Mouse (Mus musculus) large intestine, adult 2 months (tissue): ENCODE results near the gene Gm5741. TPM values are rescaled to one million over a fixed set of nuclear protein-coding genes. Genes with fewer than 3 reads are reported as not detected.

Experiments
- DNase-seq: peaks from one replicate; pipeline ENCODE4 v3.0.0-alpha.2; 2012; ENCODE audit warnings: low read depth, low spot score
- WGBS: fragments of 180-500 bp; shearing (Covaris S2); methylation state at CpG from one replicate; pipeline ENCODE4 v1.1.7; 2018; 5-methylcytosine and 5-hydroxymethylcytosine counted together
- polyA plus RNA-seq: library from polyadenylated mRNA; depleted of rRNA; stranded (reverse); fragments of >200 nt; gene quantifications from 2 replicates; pipeline ENCODE4 v1.2.3, GENCODE M21; 2012

The Gm5741 gene
- polyA plus RNA-seq, 1 experiment = 0.73 TPM

DNA sequence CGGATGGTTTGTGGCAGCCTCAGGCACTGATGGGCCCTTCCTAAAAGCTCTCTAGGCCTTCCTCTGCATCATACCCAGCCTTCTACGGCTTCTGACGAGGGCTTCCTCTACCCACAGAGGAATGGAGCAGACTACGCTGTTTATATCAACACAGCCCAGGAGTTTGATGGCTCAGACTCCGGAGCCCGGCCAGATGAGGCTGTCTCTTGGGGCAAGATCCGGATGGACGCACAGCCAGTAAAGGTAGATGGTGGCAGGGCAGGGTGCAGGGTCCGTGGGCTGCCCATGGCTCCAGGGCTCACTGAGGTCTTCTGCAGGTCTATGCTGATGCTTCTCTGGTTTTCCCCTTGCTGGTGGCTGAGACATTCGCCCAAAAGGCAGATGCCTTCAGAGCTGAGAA lies 6.8 kb upstream of the Gm5741 start:
- no peak for DNase-seq

DNA sequence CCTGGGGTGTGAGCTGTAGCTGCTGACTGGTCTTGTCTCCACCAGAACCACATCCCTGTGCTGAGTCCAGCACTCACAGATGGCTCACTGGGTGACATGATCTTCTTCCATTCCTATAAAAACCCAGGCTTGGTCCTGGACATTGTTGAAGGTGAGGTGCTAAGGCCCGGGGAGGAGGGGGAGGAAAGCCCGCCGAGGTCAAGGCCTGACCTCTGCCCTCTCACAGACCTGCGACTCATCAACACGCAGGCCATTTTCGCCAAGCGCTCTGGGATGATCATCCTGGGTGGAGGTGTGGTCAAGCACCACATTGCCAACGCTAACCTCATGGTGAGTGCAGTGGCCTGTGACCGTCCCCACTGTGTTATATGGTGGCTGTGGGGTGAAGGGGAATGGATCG lies 6.4 kb upstream of the Gm5741 start:
- WGBS = 75% methylated on average over 10 of the region's 10 CpGs
- no peak for DNase-seq

More for the DNA sequence above, 6.8 kb upstream of the Gm5741 start:
- WGBS = 91% methylated on average over 10 of the region's 10 CpGs

DNA sequence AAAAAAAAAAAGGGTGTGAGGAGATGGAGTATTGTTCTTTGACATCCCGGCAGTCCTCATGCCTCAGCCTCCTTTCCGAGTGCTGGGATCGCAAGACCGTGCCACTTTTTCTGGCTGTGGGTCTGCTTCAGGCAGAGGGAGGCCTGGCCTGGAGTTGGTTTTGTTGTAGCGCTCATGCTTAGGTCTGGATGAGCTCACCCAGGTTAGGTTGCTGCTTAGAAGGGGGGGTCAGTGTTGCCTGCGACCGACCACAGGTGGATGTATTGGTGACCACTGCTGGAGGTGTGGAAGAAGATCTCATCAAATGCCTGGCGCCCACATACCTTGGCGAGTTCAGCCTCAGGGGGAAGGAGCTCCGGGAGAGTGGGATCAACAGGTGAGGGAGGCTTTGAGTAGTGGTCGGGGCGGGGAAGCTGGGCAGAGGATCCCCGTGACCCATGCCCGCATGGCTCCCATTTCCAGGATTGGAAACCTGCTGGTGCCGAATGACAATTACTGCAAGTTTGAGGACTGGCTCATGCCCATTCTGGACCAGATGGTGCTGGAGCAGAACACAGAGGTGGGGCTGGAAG lies 5.3 kb upstream of the Gm5741 start:
- DNase-seq = no peak
- 93% methylated on average over 15 of the region's 15 CpGs for WGBS

DNA sequence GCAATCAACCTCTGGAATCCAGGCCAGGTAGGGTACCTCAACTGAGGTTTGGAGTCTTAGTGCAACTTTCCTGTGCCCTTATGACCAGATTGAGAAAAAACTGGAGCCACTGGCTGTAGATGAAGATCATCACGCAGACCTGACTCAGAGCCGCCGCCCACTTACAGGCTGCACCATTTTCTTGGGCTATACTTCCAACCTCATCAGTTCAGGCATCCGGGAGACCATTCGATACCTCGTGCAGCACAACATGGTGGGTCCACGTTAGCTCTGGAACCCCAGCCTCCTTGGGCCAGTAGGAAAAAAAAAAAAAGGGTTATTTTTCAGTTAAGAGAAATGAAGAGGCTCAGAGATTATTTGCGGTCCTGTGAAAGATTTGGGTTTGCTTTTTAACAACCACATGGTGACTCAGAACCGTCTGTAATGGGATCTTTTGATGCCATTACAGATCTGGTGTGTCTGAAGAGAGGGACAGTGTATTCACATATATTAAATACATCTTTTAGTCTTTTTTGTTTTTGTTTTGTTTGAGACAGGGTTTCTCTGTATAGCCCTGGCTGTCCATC lies 4.7 kb upstream of the Gm5741 start:
- no peak for DNase-seq
- 30% methylated on average over 9 of the region's 9 CpGs for WGBS

DNA sequence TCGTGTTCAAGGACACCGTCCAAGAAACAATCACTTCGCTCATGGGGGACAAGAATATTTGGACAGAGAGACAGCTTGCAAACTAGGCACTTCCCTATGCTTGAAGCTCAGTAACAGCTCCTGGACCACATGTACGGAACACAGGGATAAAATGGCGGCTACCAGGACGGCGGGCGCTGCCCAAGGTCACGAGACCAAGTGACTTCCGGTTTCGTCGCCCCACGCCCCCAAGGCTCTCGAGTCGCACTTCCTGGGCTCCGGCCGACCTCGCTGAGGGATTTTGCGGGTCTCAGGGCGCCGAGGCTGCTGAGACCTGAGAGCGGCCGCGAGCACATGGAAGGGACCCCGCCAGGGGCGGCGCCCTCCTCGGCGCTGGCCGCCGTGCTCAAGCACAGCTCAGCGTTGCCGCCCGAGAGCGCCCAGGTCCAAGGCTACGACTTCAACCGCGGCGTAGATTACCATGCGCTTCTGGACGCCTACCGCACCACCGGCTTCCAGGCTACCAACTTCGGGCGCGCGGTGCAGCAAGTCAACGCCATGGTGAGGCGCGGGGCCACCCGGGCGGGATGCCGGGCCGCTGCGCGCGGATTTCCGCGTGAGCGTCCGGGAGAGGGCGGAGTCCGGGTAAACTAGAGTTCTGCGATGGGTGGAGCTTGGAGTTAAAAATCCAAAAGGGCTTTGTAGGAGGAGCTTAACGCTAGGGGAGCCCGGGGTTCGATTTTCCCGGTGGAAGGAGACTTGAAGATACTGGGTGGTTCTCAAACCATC lies 3.9 kb upstream of the Gm5741 start, which contains the start of gene Dhps:
Dhps (plus strand) TSS at position 244 of the 768 bp plus-strand sequence.
- peak; percentile 67 for DNase-seq
- under 1% methylated on average over 68 of the region's 68 CpGs for WGBS

DNA sequence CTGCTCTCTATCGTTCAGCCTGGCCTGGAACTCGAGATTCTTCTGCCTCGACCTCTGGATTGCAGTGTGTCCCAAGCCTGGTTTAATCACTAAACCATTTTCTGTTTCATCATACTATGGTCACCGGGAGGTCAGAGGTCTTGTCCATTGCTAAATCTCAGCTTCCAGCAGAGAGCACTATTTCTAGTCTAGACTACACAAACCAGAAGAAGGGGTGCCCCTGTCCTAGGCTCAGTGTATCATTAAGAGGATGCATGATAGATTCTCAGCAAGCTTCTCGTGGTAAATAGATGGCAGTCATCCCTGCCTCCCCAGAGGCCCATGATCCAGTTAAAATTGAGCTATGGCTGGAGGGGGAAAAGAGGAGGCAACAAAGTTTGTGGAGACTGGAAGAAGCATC lies 3.3 kb upstream of the Gm5741 start:
- DNase-seq = no peak
- WGBS = 63% methylated on average over 5 of the region's 5 CpGs

DNA sequence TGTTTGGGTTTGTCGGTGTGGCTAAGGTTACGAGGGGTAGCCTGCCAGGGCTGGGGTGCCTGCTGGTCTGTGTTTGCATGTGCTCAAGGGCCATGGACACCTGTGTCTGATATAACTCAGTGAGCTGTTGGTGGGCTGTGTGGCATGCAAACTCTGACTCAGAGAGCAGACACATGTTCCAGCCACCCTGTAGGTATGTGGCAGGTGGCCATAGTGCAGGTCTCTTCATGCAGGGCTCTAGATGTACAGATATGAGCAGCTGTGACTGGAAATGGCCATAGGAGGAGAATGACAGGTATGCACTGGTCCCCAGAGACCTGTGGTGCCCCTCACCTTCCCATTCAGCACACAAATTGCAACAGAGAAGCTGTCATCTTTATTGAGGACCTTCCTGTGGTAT lies 627 bp downstream of the Gm5741 start:
- 95% methylated on average over 2 of the region's 2 CpGs for WGBS
- no peak for DNase-seq

DNA sequence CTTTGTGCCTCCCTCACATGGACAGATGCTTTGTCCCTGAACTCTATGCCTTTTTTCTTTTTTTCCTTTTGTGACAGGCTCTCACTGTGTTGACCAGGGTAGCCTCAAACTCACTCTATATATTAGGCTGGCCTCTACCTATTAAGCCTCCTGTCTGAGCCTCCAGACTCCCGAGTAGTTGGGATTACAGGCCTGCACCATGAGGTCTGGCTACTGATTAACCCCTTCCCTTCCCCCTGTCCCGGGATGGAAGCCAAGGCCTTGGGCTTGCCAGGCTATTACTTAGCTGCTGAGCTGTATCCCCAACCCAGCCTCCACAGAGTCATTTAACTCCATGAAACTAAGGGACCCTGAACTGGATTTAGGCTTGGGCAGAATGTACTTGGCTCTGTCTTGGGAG lies 2.6 kb downstream of the Gm5741 start:
- 21% methylated on average over 2 of the region's 2 CpGs for WGBS
- DNase-seq = no peak

DNA sequence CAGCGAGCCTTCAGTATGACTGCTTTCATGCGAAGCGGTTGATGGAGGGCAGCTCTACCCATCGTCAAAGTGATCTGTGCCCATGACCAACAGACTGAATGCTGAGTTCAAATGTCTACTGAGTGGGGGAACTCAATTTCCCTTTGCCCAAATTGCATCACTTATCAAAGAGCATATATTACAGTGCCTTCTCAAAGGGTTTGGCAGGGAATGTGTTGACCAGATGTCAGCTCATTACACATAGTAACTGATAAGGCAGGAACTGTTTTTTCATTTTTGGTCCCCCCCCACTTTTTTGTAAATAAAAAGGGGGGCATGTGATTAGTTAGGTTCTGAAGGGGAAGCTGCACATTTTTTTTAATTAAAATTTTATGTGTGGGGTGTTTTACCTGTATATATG lies 5.2 kb downstream of the Gm5741 start:
- no peak for DNase-seq
- 92% methylated on average over 4 of the region's 4 CpGs for WGBS

DNA sequence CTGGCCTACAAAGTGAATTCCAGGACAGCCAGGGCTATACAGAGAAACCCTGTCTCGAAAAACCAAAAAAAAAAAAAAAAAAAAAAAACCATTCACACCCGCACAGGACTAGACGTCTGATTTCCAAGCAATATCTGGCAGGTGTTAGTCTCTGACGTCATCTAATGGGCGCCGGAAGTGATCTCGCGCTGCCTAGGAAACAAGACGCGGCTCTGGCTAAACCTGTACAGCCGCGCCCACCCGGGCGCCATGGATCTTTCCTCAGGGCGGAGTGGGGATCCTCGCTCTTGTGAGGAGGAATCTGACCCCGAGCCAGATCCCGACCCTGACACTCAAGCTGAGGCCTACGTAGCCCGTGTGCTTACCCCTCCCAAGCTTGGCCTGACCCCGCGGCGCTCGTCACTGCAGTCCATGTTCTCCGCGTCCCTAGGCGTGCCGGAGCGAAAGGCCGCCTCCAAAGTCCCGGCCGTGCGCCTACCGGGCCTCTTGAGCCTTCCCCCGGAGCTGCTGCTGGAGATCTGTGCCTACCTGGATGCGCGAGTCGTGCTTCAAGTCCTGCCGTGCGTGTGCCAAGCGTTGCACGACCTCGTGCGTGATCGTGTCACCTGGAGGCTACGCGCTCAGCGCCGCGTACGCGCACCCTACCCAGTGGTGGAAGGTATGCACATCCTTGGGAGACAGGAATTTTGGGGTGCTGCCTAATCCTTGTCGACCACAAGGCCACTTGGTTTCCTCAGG lies 7.7 kb downstream of the Gm5741 start, which contains the start of gene Fbxw9:
Fbxw9 (plus strand) TSS at position 177 of the 738 bp plus-strand sequence.
- under 1% methylated on average over 53 of the region's 53 CpGs for WGBS
- peak; percentile 84 for DNase-seq

DNA sequence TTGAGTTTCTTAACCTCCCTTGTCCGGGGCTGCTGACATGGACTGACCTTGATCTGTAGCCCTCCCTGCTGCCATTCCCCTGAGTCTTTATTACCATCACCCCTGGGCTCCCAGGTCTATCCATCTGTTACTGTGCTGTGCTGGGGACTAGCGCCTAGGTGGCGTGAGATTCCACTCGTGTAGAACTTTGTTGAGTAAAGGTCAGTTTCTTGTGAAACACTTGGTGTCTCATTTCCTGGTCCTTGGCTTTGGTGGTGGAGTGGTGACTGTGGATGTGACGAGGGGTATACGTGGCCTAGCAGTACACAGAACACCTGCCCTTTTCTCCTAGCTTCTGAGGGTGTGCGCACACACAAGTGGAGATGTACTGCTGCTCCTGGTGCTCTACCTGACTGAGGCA lies 10.4 kb downstream of the Gm5741 start:
- WGBS = 64% methylated on average over 7 of the region's 7 CpGs
- no peak for DNase-seq

DNA sequence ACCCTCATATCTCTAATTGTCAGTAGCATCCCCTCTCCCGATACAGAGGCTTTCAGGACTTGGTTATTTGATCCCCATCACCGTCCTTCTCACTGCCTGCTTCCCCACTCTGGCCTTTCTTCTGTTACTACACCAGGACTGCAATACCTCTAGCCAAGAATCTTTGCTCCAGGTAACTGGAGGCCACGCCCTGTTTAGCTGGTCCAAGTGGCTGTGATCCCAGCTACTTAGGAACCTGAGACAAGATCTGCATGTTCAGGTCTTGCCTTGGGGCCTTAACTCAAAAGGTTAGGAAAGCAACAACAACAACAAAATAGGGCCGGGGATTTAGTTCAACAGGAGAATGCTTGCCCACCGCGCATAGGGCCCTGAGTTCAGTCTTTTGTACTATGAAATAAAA lies 24.2 kb downstream of the Gm5741 start:
- DNase-seq = no peak
- WGBS = 87% methylated on average over 6 of the region's 6 CpGs

DNA sequence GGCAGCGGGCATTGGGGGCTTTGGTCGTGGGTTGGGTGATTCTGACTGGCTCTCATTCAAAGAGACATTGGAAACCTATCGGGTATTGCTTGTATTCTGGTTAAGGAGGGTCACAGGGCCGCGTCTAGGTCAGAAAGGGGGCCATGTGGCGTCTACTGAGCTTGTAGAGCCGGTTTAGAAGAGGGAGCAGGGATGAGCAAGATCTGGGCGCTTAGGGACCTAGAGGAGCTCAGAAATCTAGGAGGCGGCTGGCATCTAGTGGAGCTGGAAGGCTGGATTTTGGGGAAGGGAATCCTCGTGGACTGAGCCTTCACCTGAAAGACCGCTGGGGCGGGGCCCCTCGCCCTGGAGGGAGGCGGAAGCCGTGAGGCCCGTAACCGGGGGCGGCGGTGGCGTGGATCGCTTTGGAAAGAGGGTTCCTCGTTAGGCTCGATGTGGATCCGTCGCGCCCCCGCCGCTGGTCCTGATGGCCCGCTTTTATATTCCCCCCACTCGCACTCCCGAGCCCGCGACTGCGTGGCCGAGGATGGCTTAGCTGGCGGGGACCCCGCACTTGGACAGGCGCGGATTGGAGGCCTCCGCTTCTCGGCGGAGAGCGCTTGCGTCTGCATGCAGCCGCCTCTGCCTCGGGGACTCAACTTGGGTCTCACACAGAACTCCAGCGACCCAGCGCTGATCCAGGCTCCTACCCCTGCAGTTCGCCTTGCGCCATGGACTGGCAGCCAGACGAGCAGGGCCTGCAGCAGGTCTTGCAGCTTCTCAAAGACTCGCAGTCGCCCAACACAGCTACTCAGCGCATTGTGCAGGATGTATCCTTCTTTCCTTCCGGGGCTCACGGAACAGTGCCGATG lies 29.9 kb downstream of the Gm5741 start:
- DNase-seq = no peak
- WGBS = 1% methylated on average over 57 of the region's 57 CpGs

DNA sequence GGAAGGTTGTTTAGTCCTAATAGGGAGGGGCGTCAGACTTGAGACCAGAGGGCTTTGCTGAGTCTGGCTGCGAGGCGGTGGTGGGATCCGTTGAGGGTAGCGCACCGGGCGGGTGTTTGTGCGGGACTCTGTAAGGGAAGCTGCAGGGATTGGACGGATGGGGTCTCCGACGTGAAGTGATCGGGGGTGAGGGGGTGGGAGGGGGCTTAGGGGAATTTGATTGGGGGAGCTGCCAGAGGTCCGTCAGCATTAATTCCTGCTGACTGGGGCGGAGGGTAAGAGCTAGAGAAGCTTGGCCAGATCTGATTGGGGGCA lies 30.5 kb downstream of the Gm5741 start:
- DNase-seq = no peak
- WGBS = 1% methylated on average over 14 of the region's 14 CpGs

DNA sequence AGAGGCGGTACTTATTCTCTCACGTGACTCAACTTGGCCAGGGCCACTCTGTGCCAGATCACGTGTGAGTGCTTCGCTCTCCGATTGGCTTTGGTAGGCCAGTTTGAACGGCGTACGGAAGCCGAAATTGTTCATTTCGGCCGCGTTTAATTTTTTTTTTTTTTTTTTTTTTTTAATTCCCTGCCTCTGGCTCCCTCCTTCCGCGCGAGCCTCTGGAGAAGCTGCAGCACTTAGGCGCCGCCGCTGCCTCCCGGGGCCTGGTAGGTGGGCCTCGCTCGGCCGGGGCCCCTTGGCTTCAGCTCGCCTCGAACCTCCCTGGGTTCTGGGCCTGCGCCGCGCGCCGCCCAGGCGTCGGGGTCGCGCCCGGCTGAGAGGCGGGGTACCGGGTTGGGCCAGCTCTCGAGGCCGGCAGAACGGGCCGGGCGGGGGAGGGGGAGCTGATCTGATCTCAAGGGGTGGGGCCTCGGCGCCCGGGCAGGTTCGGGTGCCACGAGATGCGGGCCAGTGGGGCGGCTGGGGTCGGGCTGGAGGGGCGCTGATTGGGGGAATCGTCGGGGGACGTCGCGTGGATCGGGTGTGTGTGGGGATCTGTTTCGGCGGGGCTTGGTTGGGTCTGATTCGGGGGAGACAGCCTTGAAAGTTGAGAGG lies 30.9 kb downstream of the Gm5741 start, which contains the start of gene Tnpo2:
Tnpo2 (plus strand) TSS at position 198 of the 648 bp plus-strand sequence.
- peak; percentile 95 for DNase-seq
- WGBS = under 1% methylated on average over 59 of the region's 59 CpGs

DNA sequence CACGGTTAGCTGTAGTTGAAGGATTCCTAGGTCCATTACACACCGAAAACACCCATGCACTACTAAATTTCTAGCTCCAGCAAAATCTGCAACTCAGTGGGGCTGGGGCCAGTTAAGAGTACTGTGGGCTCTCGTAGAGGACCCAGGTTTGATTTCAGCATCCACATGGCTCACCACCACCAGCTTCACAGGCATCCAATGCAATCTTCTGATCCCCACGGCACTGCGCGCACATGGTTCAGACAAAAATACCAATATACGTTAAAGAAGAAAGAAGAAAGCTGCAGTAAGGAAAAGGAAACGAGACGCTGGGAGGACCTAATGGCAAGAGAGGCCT lies 31.4 kb downstream of the Gm5741 start:
- no peak for DNase-seq
- WGBS = 0% methylated on average over 9 of the region's 9 CpGs

DNA sequence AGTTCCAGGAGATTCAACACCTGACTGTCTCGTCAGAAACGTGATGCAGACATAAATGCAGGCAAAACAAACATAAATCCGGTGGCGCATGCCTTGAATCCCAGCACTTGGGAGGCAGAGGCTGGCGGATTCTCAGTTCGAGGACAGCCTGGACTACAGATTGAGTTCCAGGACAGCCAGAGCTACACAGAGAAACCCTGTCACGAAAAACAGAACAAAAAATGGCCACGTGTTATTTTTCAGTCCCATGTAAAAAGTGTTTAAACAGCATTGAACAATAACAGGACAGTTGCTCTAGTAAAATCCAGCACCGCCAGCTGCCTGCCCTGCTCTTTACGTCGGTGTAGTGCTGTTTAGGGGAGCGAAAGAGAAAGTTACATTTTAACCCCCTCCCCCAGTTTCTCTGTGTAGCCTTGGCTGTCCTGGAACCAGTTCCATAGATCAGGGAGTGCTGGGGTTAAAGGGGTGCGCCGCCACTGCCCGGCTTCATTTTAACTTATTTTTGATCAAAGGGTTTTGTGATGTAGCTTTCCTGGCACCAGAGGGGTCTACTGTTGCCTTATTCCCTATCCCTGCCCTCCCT lies 32.0 kb downstream of the Gm5741 start:
- under 1% methylated on average over 15 of the region's 15 CpGs for WGBS
- DNase-seq = no peak

DNA sequence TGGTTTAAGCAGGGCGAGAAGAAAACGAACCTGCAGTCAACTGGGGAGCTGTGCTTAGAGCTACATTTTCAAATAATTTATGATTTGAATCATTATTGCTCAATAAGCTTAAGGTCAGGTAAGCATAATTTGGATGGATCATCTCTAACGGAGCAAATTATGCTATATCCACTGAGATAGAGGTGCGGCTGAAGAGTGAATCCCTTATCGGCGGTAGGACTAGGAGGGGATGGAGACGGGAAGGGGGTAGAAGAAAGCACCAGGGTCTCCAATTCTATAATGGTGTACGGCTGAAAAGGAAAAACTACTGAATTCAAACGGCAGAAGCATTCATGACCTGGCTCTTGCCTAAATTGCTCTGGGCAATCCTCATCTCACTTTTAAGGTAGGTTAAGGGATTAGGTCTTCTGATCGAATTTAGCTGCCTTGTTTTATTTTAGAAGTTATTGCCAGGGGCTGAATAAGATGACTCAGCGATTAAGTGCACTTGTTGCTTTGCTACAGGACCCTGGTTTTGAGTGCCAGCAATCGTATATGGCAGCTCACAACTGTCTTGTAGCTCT lies 32.5 kb downstream of the Gm5741 start:
- 3% methylated on average over 12 of the region's 12 CpGs for WGBS
- DNase-seq = no peak

DNA sequence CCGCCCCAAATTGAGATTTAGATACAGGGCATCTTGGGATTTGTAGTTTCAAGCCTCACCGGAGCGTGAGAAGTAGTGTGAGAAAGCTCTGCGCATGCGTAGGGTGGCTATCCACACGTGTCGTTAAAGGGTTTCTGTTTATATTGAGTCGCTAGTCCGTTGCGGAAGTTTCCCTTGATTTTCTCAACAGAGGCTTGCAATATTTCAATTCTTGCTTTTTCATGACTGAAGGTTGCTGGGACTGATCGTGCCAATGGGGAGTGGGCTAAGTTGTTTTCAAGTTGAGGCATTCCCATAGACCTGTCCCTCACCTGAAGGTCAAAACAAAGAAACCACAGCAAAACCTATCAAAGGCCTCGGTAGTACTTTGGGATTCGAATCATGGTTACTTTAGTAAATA lies 33.0 kb downstream of the Gm5741 start:
- WGBS = 3% methylated on average over 13 of the region's 13 CpGs

More for the DNA sequence above, 33.0 kb downstream of the Gm5741 start:
- no peak for DNase-seq
